Mouse (Mus musculus) erythroid progenitor cell, adult 5-6 weeks (primary cell): ENCODE data around the gene Mrps23. TPM values are rescaled to one million over a fixed set of nuclear protein-coding genes. Genes with fewer than 3 reads are reported as not detected.
"Not testable (repeated sequence)": the region's sequence is repeated elsewhere in the genome, so short reads cannot be mapped to it uniquely, and the experiment has no call there.

Experiments used
- ATAC-seq: replicated peaks from 2 replicates; pipeline ENCODE4 v1.8.0; 2016; ENCODE audit warnings: moderate number of reproducible peaks, mild to moderate bottlenecking, moderate TSS enrichment, inconsistent platforms; ENCODE audit not compliant: poor library complexity, low FRiP score, severe bottlenecking
- total RNA-seq, 2 experiments: library from RNA; stranded (forward) in 1 of 2; stranded (reverse) in 1 of 2; fragments of 150-400 nt in 1 of 2; fragments of 186-747, 209-891 nt in 1 of 2; gene quantifications; 2 replicates each; pipeline versions ENCODE4 v1.2.3 to v1.2.4; 2015 to 2017; ENCODE audit warnings: low replicate concordance in 2 of 2

Mrps23 gene
- total RNA-seq, 2 experiments from 2014 or later = 23.1 to 24.3 TPM

DNA sequence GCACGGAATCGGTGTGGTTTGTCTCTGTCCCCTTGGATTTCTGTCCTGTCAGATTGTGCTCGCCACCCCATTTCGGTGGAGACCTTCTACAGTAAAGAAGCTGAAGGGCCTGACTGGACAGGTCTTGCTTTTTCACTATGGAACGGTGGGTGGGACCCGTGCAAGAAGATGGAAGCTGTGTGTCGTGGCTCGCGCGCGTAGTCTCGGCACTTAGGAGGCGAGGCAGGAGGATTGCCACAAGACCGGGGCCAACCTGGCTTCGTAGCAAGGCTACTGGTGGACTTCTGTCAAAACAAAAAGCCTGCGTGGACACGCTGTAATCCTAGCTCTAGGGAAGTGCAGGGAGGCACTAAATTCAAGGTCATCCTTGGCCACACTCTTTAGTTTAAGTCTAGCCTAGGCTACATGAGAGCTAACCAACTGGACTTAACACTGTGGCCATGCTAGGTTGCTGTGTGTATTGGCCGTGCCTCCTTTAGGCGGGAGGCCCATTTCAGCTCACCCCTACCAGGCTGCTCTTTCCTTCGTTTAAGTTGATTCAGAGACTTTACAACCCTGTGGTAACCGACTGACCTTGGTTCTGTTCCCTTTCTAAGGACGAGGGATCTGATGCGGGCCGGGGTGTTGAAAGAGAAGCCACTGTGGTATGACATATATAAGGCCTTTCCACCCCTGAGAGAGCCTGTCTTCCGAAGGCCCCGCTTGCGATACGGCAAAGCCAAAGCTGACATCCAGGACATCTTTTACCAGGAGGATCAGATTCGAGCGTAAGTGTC, 593 bp downstream of the Mrps23 start:
- peak; percentile 37 for ATAC-seq

DNA sequence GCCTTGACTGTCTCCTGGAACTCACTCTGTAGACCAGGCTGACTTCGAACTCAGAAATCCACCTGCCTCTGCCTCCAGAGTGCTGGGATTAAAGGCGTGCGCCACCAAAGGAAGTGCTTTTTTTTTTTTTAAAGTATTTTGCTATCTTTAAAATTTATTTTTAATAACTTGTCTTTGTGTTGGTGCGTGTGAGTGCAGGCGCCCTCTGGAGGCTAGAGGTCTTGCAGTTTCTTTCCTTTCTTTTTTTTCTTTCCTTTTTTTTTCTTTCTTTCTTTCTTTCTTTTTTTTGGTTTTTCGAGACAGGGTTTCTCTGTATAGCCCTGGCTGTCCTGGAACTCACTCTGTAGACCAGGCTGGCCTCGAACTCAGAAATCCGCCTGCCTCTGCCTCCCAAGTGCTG, 2.4 kb downstream of the Mrps23 start:
- ATAC-seq = not testable (repeated sequence)

DNA sequence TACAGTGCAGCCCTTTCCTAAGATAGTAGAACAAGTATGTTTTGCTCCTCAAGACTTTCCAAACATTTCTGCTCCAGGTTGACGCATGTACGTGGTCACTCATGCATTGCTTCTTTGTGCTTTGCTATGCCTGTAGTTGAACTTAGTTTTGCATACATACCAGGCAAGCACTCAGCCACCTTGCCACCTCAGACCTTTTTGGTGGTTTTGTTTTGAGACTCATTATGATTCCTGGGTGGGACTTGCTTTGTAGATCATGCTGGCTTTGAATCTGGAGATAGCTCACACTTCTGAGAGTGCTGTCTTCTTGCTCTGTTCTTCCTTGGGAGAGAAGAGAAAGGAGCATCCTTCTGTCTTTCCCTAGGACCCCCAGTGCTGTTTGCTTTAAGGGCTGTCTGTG, 3.5 kb downstream of the Mrps23 start:
- no peak for ATAC-seq

DNA sequence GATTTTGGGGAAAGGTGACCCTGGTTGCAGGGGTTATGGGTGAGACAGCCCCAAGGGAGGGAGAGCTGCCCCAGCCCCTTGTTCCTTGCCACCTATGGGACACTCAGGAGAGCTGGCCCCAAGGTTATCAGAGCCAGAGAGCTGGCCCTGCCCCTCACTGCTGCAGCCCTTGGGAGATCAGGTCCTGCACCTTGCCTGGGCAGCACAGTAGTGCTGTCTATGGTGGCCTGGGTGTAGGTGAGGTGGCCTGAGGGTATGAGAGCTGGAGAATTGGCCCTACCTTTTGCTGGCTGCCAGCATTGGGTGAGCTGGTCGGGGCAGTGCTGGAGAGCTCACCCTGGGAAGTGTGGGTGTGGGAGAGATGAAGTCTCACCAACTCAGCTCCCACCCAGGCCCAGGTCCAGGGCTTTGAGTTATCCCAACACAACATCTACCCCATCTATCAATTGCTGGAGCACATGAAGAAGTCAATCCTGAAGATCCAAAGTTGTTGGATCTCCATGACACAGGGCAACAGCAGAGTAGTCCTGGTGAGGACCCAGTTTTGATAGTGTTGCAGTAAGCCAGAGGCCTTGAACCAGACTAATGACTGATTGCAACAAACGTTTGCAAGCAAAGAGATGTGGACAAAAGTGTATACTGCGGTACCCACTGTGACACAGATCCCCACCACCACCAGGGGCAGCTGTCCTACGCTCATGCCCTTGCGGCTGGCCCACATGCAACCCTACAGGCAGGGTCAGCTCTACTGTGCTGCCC, 7.8 kb downstream of the Mrps23 start:
- no peak for ATAC-seq

GRCm38 (mm10) chr11:88213757-88214156, 9.6 kb downstream of the Mrps23 start:
- no peak for ATAC-seq

DNA sequence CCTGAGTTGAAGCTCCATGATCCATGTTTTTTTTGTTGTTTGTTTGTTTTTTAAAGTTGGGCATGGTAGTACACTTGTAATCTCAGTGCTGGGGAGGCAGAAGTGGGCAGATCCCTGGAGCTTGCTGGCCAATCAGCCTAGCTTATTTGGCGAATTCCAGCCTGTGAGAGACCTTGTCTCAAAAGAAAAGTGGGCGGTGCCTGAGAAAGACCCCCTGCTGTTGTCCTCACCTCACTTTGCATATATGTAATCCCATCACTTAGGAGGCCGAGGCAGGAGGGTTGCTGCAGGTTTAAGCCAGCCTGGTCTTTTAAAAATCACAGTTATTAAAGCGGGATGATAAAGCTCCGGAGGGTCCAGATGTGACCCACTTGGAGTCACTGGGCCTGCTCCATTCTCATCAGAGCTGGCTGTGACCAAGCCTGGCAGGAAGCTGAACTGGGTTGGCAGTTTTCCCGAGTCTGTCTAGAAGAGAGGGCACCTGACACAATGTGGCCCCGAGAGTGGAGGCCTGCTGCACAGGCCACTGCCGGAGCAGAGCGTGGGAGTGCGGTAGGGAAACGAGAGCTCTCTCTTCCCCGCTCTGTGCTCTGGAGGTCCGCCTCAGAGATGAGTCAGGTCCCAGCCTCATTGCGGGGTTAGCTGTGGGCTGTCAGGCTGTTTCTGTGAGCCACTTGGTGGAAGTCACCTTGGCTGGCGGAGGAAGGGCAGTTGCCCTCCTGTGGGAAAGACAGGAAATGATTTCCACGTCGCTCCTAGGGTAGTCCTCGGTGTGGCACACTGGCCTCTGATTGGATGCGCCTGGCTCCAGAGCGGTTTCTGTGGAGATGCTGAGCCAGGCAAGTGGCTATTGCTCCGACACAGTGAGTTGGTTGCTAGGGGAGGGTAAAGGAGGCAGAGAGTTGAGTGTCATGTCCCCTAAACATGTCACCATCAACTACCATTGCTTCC, 11.0 kb downstream of the Mrps23 start:
- ATAC-seq = no peak

DNA sequence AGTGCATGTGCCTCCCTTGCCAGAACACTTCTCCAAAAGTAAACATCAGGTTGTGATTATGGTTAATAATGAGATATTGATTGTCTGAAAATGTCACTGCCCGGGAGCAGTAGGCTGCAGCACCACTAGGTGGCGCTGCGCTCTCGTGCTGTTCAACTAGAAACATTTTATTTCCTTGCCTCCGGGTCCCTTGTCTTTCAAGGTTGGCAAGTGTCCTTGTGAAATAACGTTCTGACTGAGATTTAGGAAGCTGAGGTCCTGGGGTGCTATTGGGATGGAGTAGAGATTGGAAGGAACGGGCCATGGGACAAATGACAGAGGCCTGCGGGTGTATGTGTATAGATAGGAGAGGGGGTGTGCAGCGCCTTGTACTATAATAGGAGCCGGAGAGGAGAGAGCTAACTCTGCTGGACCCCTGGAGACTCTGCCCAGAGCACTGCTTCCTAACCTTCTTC, 12.1 kb downstream of the Mrps23 start:
- ATAC-seq = 0 out of 2 replicates have a peak, but pooled peaks have one; percentile 37

DNA sequence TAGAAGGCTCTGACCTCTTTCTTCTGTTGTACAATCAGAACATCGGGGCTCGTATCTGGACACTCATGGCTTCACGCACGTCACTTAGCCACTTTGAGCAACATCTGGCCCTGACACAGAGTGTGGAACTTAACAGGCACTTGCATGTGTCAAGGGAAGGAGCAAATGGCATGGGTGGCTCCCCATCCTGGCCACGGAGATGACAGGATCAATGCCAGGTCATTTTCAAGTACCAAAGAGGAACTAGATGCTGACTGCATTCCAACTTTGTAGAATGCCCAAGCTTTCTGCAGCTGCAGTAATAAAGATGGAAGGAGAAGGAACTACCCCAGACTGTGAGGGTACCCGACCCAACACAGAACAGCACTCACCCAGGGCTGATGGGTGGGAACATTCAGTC, 14.0 kb downstream of the Mrps23 start:
- no peak for ATAC-seq

DNA sequence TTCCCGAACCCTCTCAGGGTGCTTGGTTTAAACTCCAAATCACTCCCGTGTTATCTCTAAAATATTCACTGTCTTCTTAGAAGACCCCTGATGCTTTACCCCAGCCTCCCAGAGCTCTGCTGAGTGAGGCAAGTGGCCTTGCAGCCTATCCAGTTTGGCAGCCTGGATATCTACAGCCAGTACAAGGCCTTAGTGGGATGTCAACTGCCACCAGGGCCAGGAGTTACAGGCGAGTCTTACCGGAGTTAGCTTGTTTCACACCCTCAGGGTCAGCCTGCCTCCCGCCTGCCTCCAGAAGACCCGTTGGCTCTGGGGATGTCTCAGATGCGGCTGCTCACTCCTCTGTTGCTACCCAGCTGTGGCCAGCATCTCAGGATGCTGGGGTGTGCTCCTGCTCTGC, 14.4 kb downstream of the Mrps23 start:
- ATAC-seq = no peak

DNA sequence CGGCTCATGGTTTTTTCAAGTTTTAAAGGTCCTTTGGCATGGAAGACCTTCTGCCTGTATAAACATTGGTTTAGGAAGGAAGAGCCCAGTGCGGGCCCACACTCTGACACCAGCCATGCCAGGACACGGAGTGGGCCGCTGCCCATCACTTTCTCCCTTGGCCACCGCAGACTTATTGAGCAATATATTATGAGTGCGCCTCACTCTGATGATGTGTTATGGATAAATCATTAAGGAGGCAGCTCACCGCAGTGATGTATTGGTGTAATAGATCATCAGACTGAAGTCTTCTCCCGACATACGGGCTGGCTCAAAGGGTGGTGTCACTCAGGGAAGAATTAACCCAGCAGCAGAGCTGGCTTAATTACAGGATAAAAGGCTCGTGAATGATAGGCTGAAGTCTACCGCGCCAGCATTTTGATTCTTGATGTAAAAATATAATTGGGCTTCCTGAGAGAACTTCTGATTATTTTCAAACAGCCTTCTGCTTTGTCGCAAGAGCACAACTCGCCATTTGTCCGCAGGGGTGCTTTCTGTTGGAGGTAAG, 17.8 kb downstream of the Mrps23 start:
- no peak for ATAC-seq

- no peak for ATAC-seq
Observed at GRCm38 (mm10) chr11:88227001-88227957, 23.1 kb downstream of the Mrps23 start.

GRCm38 (mm10) chr11:88231213-88231790, 27.1 kb downstream of the Mrps23 start:
- no peak for ATAC-seq

DNA sequence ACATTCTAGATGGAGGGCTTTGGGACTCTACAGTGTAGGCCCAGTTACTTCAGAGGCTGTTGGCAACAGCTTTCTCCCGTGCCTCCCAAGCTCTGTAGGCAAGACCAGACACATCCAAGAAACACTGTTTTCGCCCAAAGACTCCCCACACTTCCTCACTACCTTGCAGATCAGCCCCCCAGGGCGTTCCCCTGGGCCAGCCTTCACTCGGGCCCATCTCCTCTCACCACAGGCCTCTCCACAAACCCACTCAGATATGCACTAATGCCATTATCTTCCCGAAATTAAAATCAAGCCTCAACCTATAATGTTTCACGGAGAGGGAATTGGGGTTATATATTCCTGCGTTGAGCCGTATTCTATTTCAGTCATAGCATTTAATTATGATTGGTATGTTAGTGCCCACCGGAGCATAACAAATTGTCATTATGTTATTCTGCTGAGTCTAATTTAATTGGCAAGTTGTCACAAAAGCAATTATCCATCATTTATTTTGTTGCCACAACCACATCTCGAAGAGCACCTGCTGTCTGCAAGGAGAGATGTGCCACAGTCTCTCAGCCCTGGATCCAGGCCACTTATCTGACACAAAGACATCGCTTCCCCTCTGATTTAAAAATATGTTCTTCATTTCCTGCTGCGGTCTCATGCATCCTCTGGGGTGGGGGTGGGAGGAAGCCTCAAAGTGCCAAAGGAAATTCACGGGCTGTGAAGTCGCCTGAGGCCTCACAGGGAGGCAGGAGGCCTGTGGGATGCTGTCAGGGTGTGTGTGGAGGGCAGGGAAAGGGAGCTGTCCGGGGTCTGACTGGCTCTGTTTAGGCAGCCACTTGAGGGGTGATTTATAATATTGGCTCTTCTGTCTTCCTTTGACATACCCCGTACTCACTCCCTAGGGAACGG, 29.6 kb downstream of the Mrps23 start:
- ATAC-seq = no peak

- ATAC-seq = no peak
Observed at GRCm38 (mm10) chr11:88234789-88235188, 30.6 kb downstream of the Mrps23 start.

- ATAC-seq = no peak
Observed at GRCm38 (mm10) chr11:88235221-88236203, 31.3 kb downstream of the Mrps23 start.

DNA sequence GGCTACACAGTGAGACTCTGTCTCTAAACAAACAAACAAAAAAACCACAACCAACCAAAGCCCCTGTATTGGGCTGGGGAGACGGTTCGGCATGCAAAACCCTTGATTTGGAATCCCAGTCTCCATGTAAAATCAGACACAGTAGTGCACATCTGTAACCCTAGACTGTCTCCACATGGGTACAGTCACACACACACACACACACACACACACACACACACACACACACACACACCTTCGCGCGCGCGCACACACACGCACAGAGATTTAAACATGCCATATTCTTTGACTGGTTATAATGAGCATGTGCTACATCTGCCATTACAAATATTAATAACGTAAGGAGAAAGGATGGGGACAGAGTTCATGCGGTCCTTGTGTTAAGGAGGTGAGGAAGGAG, 36.1 kb downstream of the Mrps23 start:
- no peak for ATAC-seq
